Mouse (Mus musculus) heart, embryonic 13.5 days (tissue): ENCODE measurements at regions not wholly inside any gene's neighbourhood (a gene's known extent, or its start where the extent isn't known, plus 50 kb on each side); places are given as distances from the start of the nearest gene placed in this dataset.

Experiments used
- ATAC-seq: fragments of 200-750 bp; cut with Nextera tagmentation; 2 replicates; pipeline ENCODE4 v1.8.0; 2017; ENCODE audit warnings: moderate TSS enrichment; ENCODE audit not compliant: insufficient number of reproducible peaks, low FRiP score, low TSS enrichment; ENCODE audit errors: extremely low read depth
- H3K27ac ChIP-seq: fragments of 300-500 bp; sonication (generic); replicated peaks from 2 replicates; pipeline ENCODE4 v1.5.1; 2015; ENCODE audit warnings: moderate library complexity, mild to moderate bottlenecking, inconsistent platforms
- H3K27me3 ChIP-seq: fragments of 300-500 bp; sonication (generic); replicated peaks from 2 replicates; pipeline ENCODE4 v1.6.1; 2015; ENCODE audit warnings: mild to moderate bottlenecking, inconsistent platforms
- H3K36me3 ChIP-seq: fragments of 300-500 bp; sonication (generic); 2 replicates; pipeline ENCODE4 v1.6.1; 2015; ENCODE audit warnings: mild to moderate bottlenecking, inconsistent platforms
- H3K4me1 ChIP-seq: fragments of 300-500 bp; sonication (generic); 2 replicates; pipeline ENCODE4 v1.6.1; 2015; ENCODE audit warnings: inconsistent platforms
- H3K4me2 ChIP-seq: fragments of 300-500 bp; sonication (generic); 2 replicates; pipeline ENCODE4 v1.6.1; 2015; ENCODE audit warnings: inconsistent platforms, mild to moderate bottlenecking, moderate library complexity
- H3K4me3 ChIP-seq: fragments of 300-500 bp; sonication (generic); 2 replicates; pipeline ENCODE4 v1.5.1; 2015; ENCODE audit warnings: moderate library complexity, mild to moderate bottlenecking, inconsistent platforms
- H3K9ac ChIP-seq: fragments of 300-500 bp; sonication (generic); 2 replicates; pipeline ENCODE4 v1.6.1; 2015; ENCODE audit warnings: inconsistent platforms, mild to moderate bottlenecking, moderate library complexity
- H3K9me3 ChIP-seq: fragments of 300-500 bp; sonication (generic); 2 replicates; pipeline ENCODE4 v1.6.1; 2016; ENCODE audit warnings: inconsistent platforms
- WGBS: fragments of 180-500 bp; shearing (Covaris S2); methylation state at CpG from one replicate; pipeline ENCODE4 v1.1.7; 2015; ENCODE audit warnings: mixed read lengths; 5-methylcytosine and 5-hydroxymethylcytosine counted together

GRCm38 (mm10) chr1:76378154-76378553 lies 832.1 kb downstream of the Slc4a3 start:
- WGBS, result 56% methylated on average over 3 of the region's 3 CpGs
- H3K4me3 ChIP-seq, result no peak overlapping the region
- ATAC-seq, result no peak
- no peaks in the 10 kb centered on the region for H3K27me3 ChIP-seq
- H3K27ac ChIP-seq, result no peak overlapping the region
- H3K4me1 ChIP-seq, result no peaks in the 10 kb centered on the region
- no peaks in the 10 kb centered on the region for H3K9me3 ChIP-seq
- H3K36me3 ChIP-seq, result no peaks in the 10 kb centered on the region
- no peak overlapping the region for H3K9ac ChIP-seq
- no peak overlapping the region for H3K4me2 ChIP-seq

GRCm38 (mm10) chr1:76392536-76392935 lies 846.5 kb downstream of the Slc4a3 start:
- Histone ChIP-seq H3K36me3 (no peaks in the 10 kb centered on the region), H3K9ac (no peak overlapping the region), H3K4me2 (no peak overlapping the region), H3K9me3 (no peaks in the 10 kb centered on the region), H3K4me1 (peaks cover 9% of the 10 kb centered on the region; the same call in 1 of the 2 replicates), H3K27me3 (no peaks in the 10 kb centered on the region), H3K4me3 (no peak overlapping the region), H3K27ac (no peak overlapping the region)
- no peak for ATAC-seq
- WGBS, result 58% methylated on average over 6 of the region's 6 CpGs

- no peak for ATAC-seq
- 69% methylated on average over 8 of the region's 8 CpGs for WGBS
- no peak overlapping the region for H3K4me2 ChIP-seq
- H3K36me3 ChIP-seq, result no peaks in the 10 kb centered on the region
- no peaks in the 10 kb centered on the region for H3K9me3 ChIP-seq
- H3K9ac ChIP-seq, result no peak overlapping the region
- no peak overlapping the region for H3K27ac ChIP-seq
- no peak overlapping the region for H3K4me3 ChIP-seq
- no peaks in the 10 kb centered on the region for H3K27me3 ChIP-seq
- H3K4me1 ChIP-seq, result peaks cover 9% of the 10 kb centered on the region; the same call in 1 of the 2 replicates
Observed at GRCm38 (mm10) chr1:76394038-76394437, 848.0 kb downstream of the Slc4a3 start.

- Histone ChIP-seq H3K9me3 (no peaks in the 10 kb centered on the region), H3K4me1 (no peaks in the 10 kb centered on the region), H3K4me2 (no peak overlapping the region), H3K9ac (no peak overlapping the region), H3K36me3 (no peaks in the 10 kb centered on the region), H3K4me3 (no peak overlapping the region), H3K27ac (no peak overlapping the region), H3K27me3 (no peaks in the 10 kb centered on the region)
- ATAC-seq, result no peak
- 56% methylated on average over 2 of the region's 2 CpGs for WGBS
Observed at GRCm38 (mm10) chr1:76402854-76403253, 856.8 kb downstream of the Slc4a3 start.

GRCm38 (mm10) chr1:76404003-76404402 lies 857.9 kb downstream of the Slc4a3 start:
- 72% methylated on average over 4 of the region's 4 CpGs for WGBS
- ATAC-seq, result no peak
- no peaks in the 10 kb centered on the region for H3K9me3 ChIP-seq
- H3K27me3 ChIP-seq, result no peaks in the 10 kb centered on the region
- no peaks in the 10 kb centered on the region for H3K4me1 ChIP-seq
- no peak overlapping the region for H3K27ac ChIP-seq
- H3K36me3 ChIP-seq, result no peaks in the 10 kb centered on the region
- no peak overlapping the region for H3K9ac ChIP-seq
- no peak overlapping the region for H3K4me3 ChIP-seq
- no peak overlapping the region for H3K4me2 ChIP-seq

- Histone ChIP-seq H3K9ac (no peak overlapping the region), H3K4me2 (no peak overlapping the region), H3K4me3 (no peak overlapping the region), H3K4me1 (no peaks in the 10 kb centered on the region), H3K27me3 (no peaks in the 10 kb centered on the region), H3K36me3 (no peaks in the 10 kb centered on the region), H3K27ac (no peak overlapping the region), H3K9me3 (no peaks in the 10 kb centered on the region)
- WGBS, result 83% methylated on average over 4 of the region's 4 CpGs
- ATAC-seq, result no peak
Observed at GRCm38 (mm10) chr1:76410813-76411212, 864.7 kb downstream of the Slc4a3 start.

GRCm38 (mm10) chr1:76420525-76420924 lies 874.5 kb downstream of the Slc4a3 start:
- H3K4me2 ChIP-seq, result no peak overlapping the region
- H3K36me3 ChIP-seq, result no peaks in the 10 kb centered on the region
- 81% methylated on average over 9 of the region's 9 CpGs for WGBS
- no peaks in the 10 kb centered on the region for H3K9me3 ChIP-seq
- no peaks in the 10 kb centered on the region for H3K27me3 ChIP-seq
- ATAC-seq, result no peak
- H3K9ac ChIP-seq, result no peak overlapping the region
- no peak overlapping the region for H3K4me3 ChIP-seq
- no peaks in the 10 kb centered on the region for H3K4me1 ChIP-seq
- H3K27ac ChIP-seq, result no peak overlapping the region

GRCm38 (mm10) chr1:76427439-76427838 lies 881.4 kb downstream of the Slc4a3 start:
- no peaks in the 10 kb centered on the region for H3K9me3 ChIP-seq
- no peaks in the 10 kb centered on the region for H3K36me3 ChIP-seq
- H3K27me3 ChIP-seq, result no peaks in the 10 kb centered on the region
- no peak overlapping the region for H3K9ac ChIP-seq
- no peak overlapping the region for H3K27ac ChIP-seq
- 72% methylated on average over 7 of the region's 7 CpGs for WGBS
- no peak for ATAC-seq
- no peaks in the 10 kb centered on the region for H3K4me1 ChIP-seq
- H3K4me3 ChIP-seq, result no peak overlapping the region
- no peak overlapping the region for H3K4me2 ChIP-seq

GRCm38 (mm10) chr1:76430041-76430610 lies 884.1 kb downstream of the Slc4a3 start:
- Histone ChIP-seq H3K27ac (no peak overlapping the region), H3K27me3 (no peaks in the 10 kb centered on the region), H3K4me1 (no peaks in the 10 kb centered on the region), H3K9ac (no peak overlapping the region), H3K4me3 (no peak overlapping the region), H3K36me3 (no peaks in the 10 kb centered on the region), H3K9me3 (no peaks in the 10 kb centered on the region), H3K4me2 (no peak overlapping the region)
- no peak for ATAC-seq
- WGBS, result 80% methylated on average over 6 of the region's 6 CpGs

GRCm38 (mm10) chr1:76433481-76433941 lies 887.4 kb downstream of the Slc4a3 start:
- no peaks in the 10 kb centered on the region for H3K9me3 ChIP-seq
- no peak overlapping the region for H3K27ac ChIP-seq
- no peak overlapping the region for H3K4me2 ChIP-seq
- H3K36me3 ChIP-seq, result no peaks in the 10 kb centered on the region
- 56% methylated on average over 6 of the region's 6 CpGs for WGBS
- H3K4me3 ChIP-seq, result no peak overlapping the region
- H3K27me3 ChIP-seq, result no peaks in the 10 kb centered on the region
- no peak overlapping the region for H3K9ac ChIP-seq
- H3K4me1 ChIP-seq, result peaks cover 6% of the 10 kb centered on the region
- no peak for ATAC-seq

GRCm38 (mm10) chr1:76450539-76451214 lies 904.6 kb downstream of the Slc4a3 start:
- ATAC-seq, result no peak
- Histone ChIP-seq H3K4me1 (peaks cover 6% of the 10 kb centered on the region; the same call in 1 of the 2 replicates), H3K36me3 (no peaks in the 10 kb centered on the region), H3K4me3 (no peak overlapping the region), H3K27ac (peak overlapping the region; percentile 53), H3K9ac (0 out of 2 replicates have a peak overlapping the region, but pooled peaks have one; percentile 14), H3K27me3 (no peaks in the 10 kb centered on the region), H3K4me2 (peak overlapping the region; percentile 39), H3K9me3 (no peaks in the 10 kb centered on the region)
- WGBS, result 39% methylated on average over 10 of the region's 10 CpGs

GRCm38 (mm10) chr1:76453160-76453710 lies 907.2 kb downstream of the Slc4a3 start:
- Histone ChIP-seq H3K4me3 (no peak overlapping the region), H3K4me1 (peaks cover 6% of the 10 kb centered on the region; the same call in 1 of the 2 replicates)
- 71% methylated on average over 7 of the region's 7 CpGs for WGBS

More at GRCm38 (mm10) chr1:76453160-76453710, 907.2 kb downstream of the Slc4a3 start:
- H3K9ac ChIP-seq, result no peak overlapping the region
- ATAC-seq, result no peak
- no peak overlapping the region for H3K27ac ChIP-seq
- H3K9me3 ChIP-seq, result no peaks in the 10 kb centered on the region
- no peaks in the 10 kb centered on the region for H3K27me3 ChIP-seq
- H3K4me2 ChIP-seq, result no peak overlapping the region
- no peaks in the 10 kb centered on the region for H3K36me3 ChIP-seq
